Comparison of ENCODE assay signal across 32 mouse cellular contexts in the genomic region with DNA sequence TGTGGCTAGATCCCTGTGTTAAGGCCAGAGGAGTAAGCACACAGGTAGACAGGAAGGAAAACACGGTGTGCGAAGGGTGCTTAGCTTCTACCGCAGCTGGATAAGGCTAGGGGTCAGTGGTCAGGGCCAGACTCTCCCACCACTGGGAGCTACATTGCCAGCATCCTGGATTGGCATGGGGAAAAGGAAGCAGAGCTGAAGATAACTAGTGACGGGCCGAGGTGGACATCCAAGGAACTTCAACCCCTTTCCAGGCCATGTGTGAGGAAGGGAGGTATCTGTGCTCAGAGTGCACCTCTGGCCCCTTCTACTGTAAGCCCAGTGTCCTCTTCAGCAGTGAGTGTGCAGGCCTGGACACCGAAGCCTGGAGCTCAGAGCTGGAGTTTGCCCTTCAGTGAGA. TPM values are rescaled to one million over a fixed set of nuclear protein-coding genes. Genes with fewer than 3 reads are reported as not detected.
DNase-seq lines count a peak whose midpoint lies in the region; ATAC-seq and TF ChIP-seq lines count a peak whose summit lies in the region.
"Had no signal": no experiment of that assay in that cellular context is flagged by ENCODE, and none has a peak within 500 bp of the region (broad histone marks: within the 10 kb centered on the region; RNA-seq: fewer than 3 reads in every experiment).

No protein-coding gene starts in this region.

- no peaks in the 10 kb centered on the region for H3K9me3 ChIP-seq in heart, embryonic 12.5 days (replicated peaks)
- no peaks in the 10 kb centered on the region for H3K9me3 ChIP-seq in heart, postnatal 0 days (replicated peaks; ENCODE audit: control insufficient read depth, low read length)
- no peaks in the 10 kb centered on the region for H3K9me3 ChIP-seq in heart, embryonic 11.5 days (replicated peaks; ENCODE audit: control insufficient read depth, low read length)
- H3K9me3 ChIP-seq: forebrain, embryonic 10.5 days; forebrain, embryonic 13.5 days; G1E; hindbrain, embryonic 12.5 days; hindbrain, embryonic 15.5 days had no signal

- no peak overlapping the region for H3K9ac ChIP-seq in heart, embryonic 12.5 days
- no peak overlapping the region for H3K9ac ChIP-seq in heart, postnatal 0 days (replicated peaks; ENCODE audit: low read depth, low read length)
- no peak overlapping the region for H3K9ac ChIP-seq in heart, embryonic 11.5 days (ENCODE audit: low read depth, low read length)
- H3K9ac ChIP-seq: forebrain, embryonic 13.5 days; hindbrain, embryonic 12.5 days; hindbrain, embryonic 15.5 days had no signal

- WGBS in heart, embryonic 12.5 days, result 69% methylated on average over 6 of the region's 6 CpGs
- 62% methylated on average over 6 of the region's 6 CpGs for WGBS in heart, postnatal 0 days
- 63% methylated on average over 6 of the region's 6 CpGs for WGBS in heart, embryonic 11.5 days (ENCODE audit: insufficient replicate concordance)

- TF ChIP-seq EP300 in heart, postnatal 0 days (IDR thresholded peaks at IDR 0.05; ENCODE audit: low read depth), result no peak

- no peak overlapping the region for H3K4me2 ChIP-seq in heart, embryonic 12.5 days
- H3K4me2 ChIP-seq in heart, postnatal 0 days (ENCODE audit: low read depth, low read length), result no peak overlapping the region
- H3K4me2 ChIP-seq in heart, embryonic 11.5 days, result no peak overlapping the region
- H3K4me2 ChIP-seq: forebrain, embryonic 13.5 days; hindbrain, embryonic 12.5 days; hindbrain, embryonic 15.5 days had no signal

- no peak for ATAC-seq in heart, embryonic 12.5 days (ENCODE audit: insufficient number of reproducible peaks, low FRiP score)
- ATAC-seq in heart, postnatal 0 days (ENCODE audit: insufficient read depth, low read depth), result no peak
- no peak for ATAC-seq in heart, embryonic 11.5 days (replicated peaks; ENCODE audit: insufficient number of reproducible peaks, low FRiP score, low TSS enrichment)
- ATAC-seq: forebrain, embryonic 13.5 days; forebrain, embryonic 16.5 days; intestine, postnatal 0 days; Patski had no signal

- peaks cover 78% of the 10 kb centered on the region for H3K36me3 ChIP-seq in heart, embryonic 12.5 days
- H3K36me3 ChIP-seq in heart, postnatal 0 days (replicated peaks; ENCODE audit: control insufficient read depth, insufficient read depth, low read length), result peaks cover 75% of the 10 kb centered on the region
- H3K36me3 ChIP-seq in heart, embryonic 11.5 days (ENCODE audit: control insufficient read depth, insufficient read depth, low read length), result peaks cover 6% of the 10 kb centered on the region; the same call in 1 of the 2 replicates
- H3K36me3 ChIP-seq: forebrain, embryonic 10.5 days; G1E; hindbrain, embryonic 12.5 days; hindbrain, embryonic 15.5 days had no signal

- DNase-seq in heart, adult 11 months, result peak; percentile 91
- no peak for DNase-seq in heart, postnatal 14 days
- no peak for DNase-seq in heart, adult 8-10 months (ENCODE audit: low spot score)
- no peak for DNase-seq in heart, postnatal 0 days (ENCODE audit: low spot score)
- DNase-seq: B cell, adult 2 months; cerebellum, adult 18-20 months; cerebellum, adult 9-10 months; cerebellum, postnatal 14 days had no signal

- intact Hi-C loops in heart, postnatal 14 days (cut with DNase I), result no loop called here

- no peak overlapping the region for H3K4me3 ChIP-seq in heart, embryonic 12.5 days
- no peak overlapping the region for H3K4me3 ChIP-seq in heart, postnatal 0 days (ENCODE audit: low read depth, low read length)
- no peak overlapping the region for H3K4me3 ChIP-seq in heart, embryonic 11.5 days (ENCODE audit: low read depth, low read length)
- H3K4me3 ChIP-seq: forebrain, embryonic 10.5 days; forebrain, embryonic 13.5 days; hindbrain, embryonic 12.5 days; hindbrain, embryonic 15.5 days had no signal

- H3K4me1 ChIP-seq in heart, embryonic 12.5 days (replicated peaks), result peaks cover 72% of the 10 kb centered on the region
- peaks cover 27% of the 10 kb centered on the region for H3K4me1 ChIP-seq in heart, postnatal 0 days (ENCODE audit: control insufficient read depth, insufficient read depth)
- peaks cover 23% of the 10 kb centered on the region for H3K4me1 ChIP-seq in heart, embryonic 11.5 days (ENCODE audit: control insufficient read depth, insufficient read depth, low read length)
- H3K4me1 ChIP-seq: hindbrain, embryonic 12.5 days had no signal

- 0 out of 2 replicates have a peak overlapping the region, but pooled peaks have one; percentile 8 for H3K27ac ChIP-seq in heart, embryonic 12.5 days (ENCODE audit: poor library complexity, severe bottlenecking)
- H3K27ac ChIP-seq in heart, postnatal 0 days (ENCODE audit: low read depth), result peak overlapping the region; percentile 37
- H3K27ac ChIP-seq in heart, embryonic 11.5 days (ENCODE audit: low read depth, low read length), result no peak overlapping the region
- H3K27ac ChIP-seq: forebrain, embryonic 10.5 days; forebrain, embryonic 13.5 days; hindbrain, embryonic 12.5 days; hindbrain, embryonic 15.5 days had no signal

- no peak for TF ChIP-seq CTCF in heart, postnatal 0 days (IDR thresholded peaks at IDR 0.05; ENCODE audit: low read depth)

- H3K27me3 ChIP-seq in heart, embryonic 12.5 days (replicated peaks), result no peaks in the 10 kb centered on the region
- no peaks in the 10 kb centered on the region for H3K27me3 ChIP-seq in heart, postnatal 0 days (ENCODE audit: control insufficient read depth, insufficient read depth, low read length)
- no peaks in the 10 kb centered on the region for H3K27me3 ChIP-seq in heart, embryonic 11.5 days (ENCODE audit: control insufficient read depth, insufficient read depth, low read length)
- H3K27me3 ChIP-seq: CH12.LX; forebrain, embryonic 13.5 days; hindbrain, embryonic 15.5 days; Patski had no signal

RNA-seq across cellular contexts. Expression of gene 9230112D13Rik, which starts 30.9 kb away (rescaled TPM):
- total RNA-seq in heart, postnatal 14 days (2021), result not detected
- polyA plus RNA-seq in heart, embryonic 12.5 days (2016; fragmentation: Nextera tagmentation; extraction: Ambion mirVana), result not detected in 2 replicates
- total RNA-seq in heart, adult 8-10 months (2022), result not detected
- total RNA-seq in heart, postnatal 0 days (2014; rRNA removed; ENCODE audit: low replicate concordance), result not detected in 2 replicates
- polyA plus RNA-seq in heart, postnatal 0 days (2015; fragmentation: Nextera tagmentation; extraction: Ambion mirVana), result not detected in 2 replicates
- polyA plus RNA-seq in heart, embryonic 11.5 days (2014; fragmentation: Nextera tagmentation; extraction: Ambion mirVana), result not detected in 2 replicates
- total RNA-seq: adrenal gland, adult 18-20 months; adrenal gland, postnatal 10 days; adrenal gland, postnatal 36 days; G1E; gastrocnemius, adult 18-20 months; gastrocnemius, postnatal 25 days; hematopoietic stem cell, adult 5-6 weeks had no signal
- polyA plus RNA-seq: embryonic facial prominence, embryonic 11.5 days; embryonic facial prominence, embryonic 14.5 days; forebrain, embryonic 10.5 days; forebrain, embryonic 13.5 days; forebrain, embryonic 16.5 days; G1E; heart, embryonic 14.5 days; hindbrain, embryonic 12.5 days; hindbrain, embryonic 15.5 days; intestine, embryonic 14.5 days; intestine, postnatal 0 days; kidney, adult 2 months; kidney, embryonic 14.5 days; Patski had no signal

RNA-seq across cellular contexts. Expression of gene Ldb3, which starts 35.0 kb away (rescaled TPM):
- total RNA-seq in heart, postnatal 14 days (2021), result 100 to 1,000 TPM; 877 to 926 TPM
- 226 and 239 TPM in 2 replicates for polyA plus RNA-seq in heart, embryonic 12.5 days (2016; fragmentation: Nextera tagmentation; extraction: Ambion mirVana)
- 1,000 to 10,000 TPM; 1,077 to 1,246 (median 1,126) TPM for total RNA-seq in heart, adult 8-10 months (2022)
- total RNA-seq in heart, postnatal 0 days (2014; rRNA removed; ENCODE audit: low replicate concordance), result 518 and 526 TPM in 2 replicates
- 376 and 380 TPM in 2 replicates for polyA plus RNA-seq in heart, postnatal 0 days (2015; fragmentation: Nextera tagmentation; extraction: Ambion mirVana)
- polyA plus RNA-seq in heart, embryonic 11.5 days (2014; fragmentation: Nextera tagmentation; extraction: Ambion mirVana), result 221 and 225 TPM in 2 replicates
- polyA plus RNA-seq: G1E had no signal

RNA-seq across cellular contexts. Expression of gene Opn4, which starts 46.5 kb away (rescaled TPM):
- total RNA-seq in heart, postnatal 14 days (2021), result 1 to 10 TPM; 2.2 to 2.3 TPM
- 4.3 and 4.9 TPM in 2 replicates for polyA plus RNA-seq in heart, embryonic 12.5 days (2016; fragmentation: Nextera tagmentation; extraction: Ambion mirVana)
- total RNA-seq in heart, adult 8-10 months (2022), result 1 to 10 TPM; 1.7 to 2.5 (median 2.4) TPM
- total RNA-seq in heart, postnatal 0 days (2014; rRNA removed; ENCODE audit: low replicate concordance), result 5.9 and 8.6 TPM in 2 replicates
- polyA plus RNA-seq in heart, postnatal 0 days (2015; fragmentation: Nextera tagmentation; extraction: Ambion mirVana), result 8.4 and 8.7 TPM in 2 replicates
- polyA plus RNA-seq in heart, embryonic 11.5 days (2014; fragmentation: Nextera tagmentation; extraction: Ambion mirVana), result 4.1 and 4.2 TPM in 2 replicates
- total RNA-seq: adrenal gland, adult 18-20 months; adrenal gland, postnatal 10 days; adrenal gland, postnatal 36 days; CH12.LX; gastrocnemius, adult 18-20 months; gastrocnemius, postnatal 25 days; hematopoietic stem cell, adult 5-6 weeks had no signal
- polyA plus RNA-seq: embryonic facial prominence, embryonic 11.5 days; forebrain, embryonic 13.5 days; forebrain, embryonic 16.5 days; G1E; gonadal fat pad, adult 2 months; hindbrain, embryonic 12.5 days; hindbrain, embryonic 15.5 days; intestine, embryonic 14.5 days; kidney, adult 2 months; Patski had no signal

RNA-seq across cellular contexts. Expression of gene Bmpr1a, which starts 50.3 kb away (rescaled TPM):
- total RNA-seq in heart, postnatal 14 days (2021), result 10 to 100 TPM; 73.6 to 77.2 TPM
- polyA plus RNA-seq in heart, embryonic 12.5 days (2016; fragmentation: Nextera tagmentation; extraction: Ambion mirVana), result 53.9 and 58.0 TPM in 2 replicates
- 10 to 100 TPM; 55.7 to 68.2 (median 59.4) TPM for total RNA-seq in heart, adult 8-10 months (2022)
- 99.5 and 130 TPM in 2 replicates for total RNA-seq in heart, postnatal 0 days (2014; rRNA removed; ENCODE audit: low replicate concordance)
- 37.2 and 38.6 TPM in 2 replicates for polyA plus RNA-seq in heart, postnatal 0 days (2015; fragmentation: Nextera tagmentation; extraction: Ambion mirVana)
- 48.1 and 48.5 TPM in 2 replicates for polyA plus RNA-seq in heart, embryonic 11.5 days (2014; fragmentation: Nextera tagmentation; extraction: Ambion mirVana)
- polyA plus RNA-seq: G1E had no signal
